Mouse (Mus musculus) limb, embryonic 14.5 days (tissue): ENCODE data around the gene Nell1. TPM values are rescaled to one million over a fixed set of nuclear protein-coding genes. Genes with fewer than 3 reads are reported as not detected.

Source experiments
- ATAC-seq: fragments of 200-750 bp; cut with Nextera tagmentation; 2 replicates; pipeline ENCODE4 v1.8.0; 2017; ENCODE audit warnings: low read depth, moderate number of reproducible peaks, moderate TSS enrichment; ENCODE audit not compliant: low FRiP score
- DNase-seq: peaks from one replicate; pipeline ENCODE4 v3.0.0-alpha.2; 2015; ENCODE audit warnings: low spot score
- H3K27ac ChIP-seq: fragments of 300-500 bp; sonication (generic); replicated peaks from 2 replicates; pipeline ENCODE4 v1.5.1; 2014; ENCODE audit warnings: low read depth, mild to moderate bottlenecking, low read length, moderate library complexity, mixed read lengths
- H3K27me3 ChIP-seq: fragments of 300-500 bp; sonication (generic); 2 replicates; pipeline ENCODE4 v1.6.1; 2014; ENCODE audit warnings: low read length, mixed read lengths; ENCODE audit not compliant: control insufficient read depth, insufficient read depth
- H3K36me3 ChIP-seq: fragments of 300-500 bp; sonication (generic); 2 replicates; pipeline ENCODE4 v1.6.1; 2014; ENCODE audit warnings: mild to moderate bottlenecking, low read length, moderate library complexity, mixed read lengths; ENCODE audit not compliant: control insufficient read depth, insufficient read depth
- H3K4me1 ChIP-seq: fragments of 300-500 bp; sonication (generic); 2 replicates; pipeline ENCODE4 v1.6.1; 2014; ENCODE audit warnings: antibody characterized with exemption, low read length, mixed read lengths; ENCODE audit not compliant: control insufficient read depth, insufficient read depth
- H3K4me2 ChIP-seq: fragments of 300-500 bp; sonication (generic); replicated peaks from 2 replicates; pipeline ENCODE4 v1.6.1; 2014; ENCODE audit warnings: low read depth, mild to moderate bottlenecking, low read length, moderate library complexity; ENCODE audit not compliant: severe bottlenecking
- H3K4me3 ChIP-seq: fragments of 300-500 bp; sonication (generic); replicated peaks from 2 replicates; pipeline ENCODE4 v1.5.1; 2014; ENCODE audit warnings: low read length
- H3K9ac ChIP-seq: fragments of 300-500 bp; sonication (generic); 2 replicates; pipeline ENCODE4 v1.6.1; 2014; ENCODE audit warnings: mild to moderate bottlenecking, low read depth, low read length, moderate library complexity; ENCODE audit not compliant: severe bottlenecking
- H3K9me3 ChIP-seq: fragments of 300-500 bp; sonication (generic); 2 replicates; pipeline ENCODE4 v1.6.1; 2016; ENCODE audit warnings: low read length; ENCODE audit not compliant: control insufficient read depth
- POLR2A ChIP-seq: fragments of 200-500 bp; IDR thresholded peaks from 2 replicates; pipeline ENCODE4 v1.8.0; 2012; ENCODE audit warnings: inconsistent platforms, mild to moderate bottlenecking, moderate library complexity, borderline replicate concordance; ENCODE audit not compliant: insufficient read depth, insufficient read length; ENCODE audit errors: extremely low read depth
- WGBS: fragments of 180-500 bp; shearing (Covaris S2); extraction: QIAGEN DNeasy Blood & Tissue Kit; methylation state at CpG from one replicate; pipeline ENCODE4 v1.1.7; 2014; 5-methylcytosine and 5-hydroxymethylcytosine counted together
- polyA plus RNA-seq, 2 experiments: library from polyadenylated mRNA; depleted of rRNA in 1 of 2; stranded (reverse) in 1 of 2; unstranded in 1 of 2; fragments of >200 nt; fragmentation: Nextera tagmentation in 1 of 2; extraction: Ambion mirVana in 1 of 2; gene quantifications; 2 replicates each; pipeline versions ENCODE4 v1.2.1 to v1.2.3; 2012 to 2014

Gene Nell1
- polyA plus RNA-seq, 2 experiments: 4.8 to 5.2 TPM

DNA sequence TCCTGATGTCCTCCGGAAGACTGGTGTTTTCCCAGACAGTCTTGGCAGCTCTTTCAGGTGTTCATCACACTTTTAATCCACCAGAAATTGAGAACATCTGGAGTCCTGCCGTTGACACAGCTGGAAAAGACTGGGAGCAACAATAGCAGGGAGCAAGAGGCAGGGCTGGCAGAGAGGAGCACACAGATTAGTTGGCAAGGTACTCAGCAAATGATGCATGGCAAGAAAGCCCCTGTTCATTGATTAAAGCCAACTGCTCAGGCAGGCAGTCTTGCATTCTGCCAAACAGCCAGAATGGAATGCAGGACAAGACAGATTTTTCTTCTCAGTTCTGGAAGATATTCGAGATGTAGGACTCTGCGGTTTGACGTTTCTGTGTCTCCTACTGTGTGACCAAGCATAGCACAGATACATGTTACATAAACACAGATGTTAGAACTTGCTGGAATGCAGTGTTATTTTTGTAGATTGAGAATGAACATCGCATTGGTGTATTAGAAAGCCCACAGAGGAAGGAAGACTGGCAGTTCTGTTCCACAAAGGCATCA, 925.0 kb downstream of the Nell1 start:
- ATAC-seq: no peak; the same call in 1 of the 2 replicates
- 54% methylated on average over 6 of the region's 6 CpGs for WGBS

More for the DNA sequence above, 925.0 kb downstream of the Nell1 start:
- Histone ChIP-seq H3K4me1 (no peaks in the 10 kb centered on the region), H3K27me3 (no peaks in the 10 kb centered on the region), H3K9me3 (no peaks in the 10 kb centered on the region), H3K27ac (no peak overlapping the region), H3K36me3 (no peaks in the 10 kb centered on the region), H3K4me2 (no peak overlapping the region), H3K4me3 (no peak overlapping the region), H3K9ac (no peak overlapping the region)
- no peak for TF ChIP-seq POLR2A
- DNase-seq: no peak

Other genes with a start within 250 kb of the Nell1 start
- gene Htatip2, start 215.7 kb upstream of the Nell1 start, polyA plus RNA-seq (2012; rRNA removed): 3.1 and 5.4 TPM in 2 replicates
- 8.1 and 10.3 TPM in 2 replicates for gene Htatip2, start 215.7 kb upstream of the Nell1 start, polyA plus RNA-seq (2014; fragmentation: Nextera tagmentation; extraction: Ambion mirVana)
- gene Prmt3, start 196.5 kb upstream of the Nell1 start, polyA plus RNA-seq (2012; rRNA removed): 35.6 and 37.4 TPM in 2 replicates
- 50.4 and 50.8 TPM in 2 replicates for gene Prmt3, start 196.5 kb upstream of the Nell1 start, polyA plus RNA-seq (2014; fragmentation: Nextera tagmentation; extraction: Ambion mirVana)
- 0.01 and 0.03 TPM in 2 replicates for gene Slc6a5, start 64.7 kb upstream of the Nell1 start, polyA plus RNA-seq (2012; rRNA removed)
- not detected in 2 replicates for gene Slc6a5, start 64.7 kb upstream of the Nell1 start, polyA plus RNA-seq (2014; fragmentation: Nextera tagmentation; extraction: Ambion mirVana)